ENCODE assay signal across 8 mouse cellular contexts in genomic region chr3:103968701-103969100, GRCm38 (mm10). TPM values are rescaled to one million over a fixed set of nuclear protein-coding genes. Genes with fewer than 3 reads are reported as not detected.
DNase-seq lines count a peak whose midpoint lies in the region; ATAC-seq lines count a peak whose summit lies in the region.

No protein-coding gene starts in this region.

- H3K36me3 ChIP-seq in lung, embryonic 15.5 days, result peaks cover 10% of the 10 kb centered on the region; the same call in 1 of the 2 replicates
- H3K36me3 ChIP-seq in forebrain, embryonic 15.5 days, result peaks cover 19% of the 10 kb centered on the region
- 0 out of 2 replicates have a peak, but pooled peaks cover 22% of the 10 kb centered on the region for H3K36me3 ChIP-seq in midbrain, embryonic 12.5 days

- under 1% methylated on average over 24 of the region's 24 CpGs for WGBS in lung, embryonic 15.5 days
- WGBS in forebrain, embryonic 15.5 days, result under 1% methylated on average over 24 of the region's 24 CpGs
- WGBS in midbrain, embryonic 12.5 days, result under 1% methylated on average over 18 of the region's 24 CpGs

- H3K4me3 ChIP-seq in lung, embryonic 15.5 days, result peak overlapping the region; percentile 92
- H3K4me3 ChIP-seq in forebrain, embryonic 15.5 days, result peak overlapping the region; percentile 88
- H3K4me3 ChIP-seq in midbrain, embryonic 12.5 days, result peak overlapping the region; percentile 67

- H3K9ac ChIP-seq in lung, embryonic 15.5 days, result peak overlapping the region; percentile 84
- peak overlapping the region; percentile 97 for H3K9ac ChIP-seq in forebrain, embryonic 15.5 days (replicated peaks)
- peak overlapping the region; percentile 84 for H3K9ac ChIP-seq in midbrain, embryonic 12.5 days (replicated peaks)

- H3K27me3 ChIP-seq in lung, embryonic 15.5 days, result no peaks in the 10 kb centered on the region
- no peaks in the 10 kb centered on the region for H3K27me3 ChIP-seq in forebrain, embryonic 15.5 days
- H3K27me3 ChIP-seq in midbrain, embryonic 12.5 days, result no peaks in the 10 kb centered on the region

- peak overlapping the region; percentile 94 for H3K27ac ChIP-seq in lung, embryonic 15.5 days
- H3K27ac ChIP-seq in forebrain, embryonic 15.5 days (replicated peaks), result peak overlapping the region; percentile 96
- H3K27ac ChIP-seq in midbrain, embryonic 12.5 days (replicated peaks), result peak overlapping the region; percentile 97

- peak overlapping the region; percentile 82 for H3K4me2 ChIP-seq in lung, embryonic 15.5 days
- peak overlapping the region; percentile 78 for H3K4me2 ChIP-seq in forebrain, embryonic 15.5 days (replicated peaks)
- H3K4me2 ChIP-seq in midbrain, embryonic 12.5 days (replicated peaks), result peak overlapping the region; percentile 80

- no peak for DNase-seq in lung, adult 18-20 months
- peak; percentile 24 for DNase-seq in T-cell, adult 2 months (ENCODE audit: low spot score)
- DNase-seq in layer of hippocampus, adult 8-10 months (ENCODE audit: low spot score in 2 of 2), result peak; percentile 52 to 55
- DNase-seq in urinary bladder, postnatal 10 days (ENCODE audit: low spot score), result no peak
- no peak for DNase-seq in spleen, adult 12 weeks (ENCODE audit: low spot score)

- no peaks in the 10 kb centered on the region for H3K9me3 ChIP-seq in lung, embryonic 15.5 days
- no peaks in the 10 kb centered on the region for H3K9me3 ChIP-seq in forebrain, embryonic 15.5 days
- H3K9me3 ChIP-seq in midbrain, embryonic 12.5 days, result no peaks in the 10 kb centered on the region

- peaks cover 16% of the 10 kb centered on the region for H3K4me1 ChIP-seq in lung, embryonic 15.5 days
- peaks cover 30% of the 10 kb centered on the region for H3K4me1 ChIP-seq in forebrain, embryonic 15.5 days
- H3K4me1 ChIP-seq in midbrain, embryonic 12.5 days, result peaks cover 15% of the 10 kb centered on the region

- peak; percentile 70; the same call in 1 of the 2 replicates for ATAC-seq in lung, embryonic 15.5 days (ENCODE audit: borderline replicate concordance, extremely low read depth, low FRiP score, low TSS enrichment)
- peak; percentile 83 for ATAC-seq in forebrain, embryonic 15.5 days (replicated peaks)
- ATAC-seq in midbrain, embryonic 12.5 days (ENCODE audit: low FRiP score, low read depth), result peak; percentile 89

RNA-seq across cellular contexts. Expression of gene Phtf1, which starts 0.8 kb away (rescaled TPM):
- polyA plus RNA-seq in lung, embryonic 15.5 days (2015; fragmentation: Nextera tagmentation; extraction: Ambion mirVana), result 25.0 and 29.2 TPM in 2 replicates
- polyA plus RNA-seq in forebrain, embryonic 15.5 days (2015; fragmentation: Nextera tagmentation; extraction: Ambion mirVana), result 26.9 and 28.9 TPM in 2 replicates
- 10 to 100 TPM; 36.7 to 50.1 (median 41.6) TPM for total RNA-seq in layer of hippocampus, adult 8-10 months (2022)
- polyA plus RNA-seq in midbrain, embryonic 12.5 days (2016; fragmentation: Nextera tagmentation; extraction: Ambion mirVana), result 50.4 and 56.4 TPM in 2 replicates

RNA-seq across cellular contexts. Expression of gene Rsbn1, which starts 54.8 kb away (rescaled TPM):
- 10.1 and 10.2 TPM in 2 replicates for polyA plus RNA-seq in lung, embryonic 15.5 days (2015; fragmentation: Nextera tagmentation; extraction: Ambion mirVana)
- 25.6 and 27.0 TPM in 2 replicates for polyA plus RNA-seq in forebrain, embryonic 15.5 days (2015; fragmentation: Nextera tagmentation; extraction: Ambion mirVana)
- total RNA-seq in layer of hippocampus, adult 8-10 months (2022), result 10 to 100 TPM; 20.5 to 24.8 (median 21.9) TPM
- polyA plus RNA-seq in midbrain, embryonic 12.5 days (2016; fragmentation: Nextera tagmentation; extraction: Ambion mirVana), result 24.6 and 26.1 TPM in 2 replicates

Comparison
In these comparisons a context has a peak if more than half of its experiments do, and no peak if none do; other contexts are left out.
1. DNase-seq: peak in T-cell, adult 2 months (single experiment) and layer of hippocampus, adult 8-10 months (2 of 2); none in lung, adult 18-20 months (0 of 2), urinary bladder, postnatal 10 days (single experiment) and spleen, adult 12 weeks (single experiment).
2. Peak in every context shown above with its lines, with median percentiles within 50 percentile points of each other: ATAC-seq, H3K27ac ChIP-seq, H3K4me2 ChIP-seq, H3K4me3 ChIP-seq and H3K9ac ChIP-seq.